Mouse (Mus musculus) kidney, adult 9 months (tissue): Measurements from ENCODE around the gene Ppp4r1.
A peak's percentile ranks its signal among the peaks of the same experiment; 100 is the strongest.

ENCODE experiments used
- DNase-seq: peaks from one replicate; pipeline ENCODE4 v3.0.0; 2022

Gene Ppp4r1

DNA sequence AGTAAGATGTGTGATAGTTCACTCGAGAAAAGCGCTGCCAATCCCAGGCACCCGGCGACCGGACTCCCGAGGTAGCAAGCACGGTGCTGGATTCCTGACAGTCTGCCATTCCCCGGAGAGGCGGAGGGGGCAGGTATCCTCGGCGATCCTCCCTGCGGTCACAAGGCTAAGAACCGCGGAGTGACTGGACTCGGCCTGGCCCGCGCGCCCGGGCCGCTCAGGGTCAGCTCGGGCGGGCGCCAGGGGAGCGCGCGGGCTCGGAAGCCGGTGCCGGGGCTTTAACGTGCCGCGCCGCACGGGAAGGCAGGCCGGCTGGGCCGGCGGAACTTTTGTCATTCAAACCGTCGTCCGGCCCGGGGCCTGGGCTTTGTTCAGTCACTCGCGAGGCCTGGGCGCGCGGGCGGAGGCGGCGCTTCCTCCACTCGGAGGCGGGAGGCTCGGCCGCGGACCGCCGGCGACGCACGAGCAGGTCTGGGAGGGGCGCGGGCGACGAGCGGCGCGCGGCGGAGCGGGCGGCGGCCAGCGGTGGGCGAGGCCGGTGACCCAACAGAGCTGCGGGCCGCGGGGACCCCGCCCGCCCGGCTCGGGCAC, at the start of gene Ppp4r1:
TSS of gene Ppp4r1 (plus strand) at position 23 of the 591 bp plus-strand sequence.
- DNase-seq, result peak; percentile 87

DNA sequence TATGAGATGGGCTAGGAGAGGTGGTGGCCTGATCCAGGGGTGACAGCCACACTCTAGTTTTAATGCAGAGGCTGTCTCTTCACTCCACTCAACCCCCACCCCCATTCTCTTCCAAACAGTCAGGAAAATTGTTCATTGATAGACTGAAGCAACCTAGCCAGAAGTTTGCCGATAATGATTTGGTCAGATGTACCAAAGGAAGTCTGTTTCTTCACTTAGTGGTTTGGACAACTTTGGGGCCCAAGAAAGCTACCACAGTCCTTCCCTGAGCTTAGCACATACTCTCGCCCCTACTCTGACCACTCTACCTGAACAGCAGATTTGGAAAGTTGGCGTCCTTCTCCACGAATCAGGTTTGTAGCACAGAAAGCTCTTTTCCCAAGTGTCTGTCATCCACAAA, 49.7 kb upstream of the Ppp4r1 start:
- DNase-seq, result no peak

DNA sequence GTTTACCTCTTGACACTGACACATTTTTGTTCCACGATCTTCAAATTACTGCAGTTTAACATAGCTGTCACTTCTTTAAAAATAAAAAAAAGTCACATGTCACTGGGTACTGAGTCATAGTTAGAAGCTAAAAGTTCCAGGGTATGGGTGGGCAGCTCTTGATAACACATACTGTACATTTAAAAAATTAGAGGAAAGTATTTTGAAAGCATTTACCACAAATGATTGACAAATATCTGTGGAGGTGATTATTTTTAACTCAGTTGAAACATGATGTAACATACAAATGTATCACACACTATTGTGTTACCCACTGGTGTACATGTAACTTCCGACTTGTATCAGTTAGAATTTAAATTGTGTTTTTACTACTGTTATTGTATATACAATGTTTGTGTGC, 47.3 kb upstream of the Ppp4r1 start:
- DNase-seq, result no peak

DNA sequence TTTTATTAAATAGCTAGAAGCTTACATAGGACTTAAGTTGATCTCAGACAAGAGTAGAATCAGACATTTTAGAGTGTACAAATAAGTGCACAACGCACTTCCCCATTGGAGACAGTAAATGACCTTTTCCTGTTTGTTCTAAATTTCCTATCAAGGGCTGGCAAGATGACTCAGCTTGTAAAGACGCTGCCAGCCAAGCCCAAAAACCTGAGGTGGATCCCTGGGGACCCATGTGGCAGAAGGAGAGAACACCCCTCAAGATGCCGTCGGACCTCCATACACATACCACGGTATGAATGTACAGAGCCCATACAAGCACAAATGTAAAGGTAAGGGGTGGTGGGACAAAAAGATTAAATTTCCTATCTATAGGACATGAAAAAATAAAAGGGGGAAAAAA, 45.2 kb upstream of the Ppp4r1 start:
- DNase-seq, result no peak

DNA sequence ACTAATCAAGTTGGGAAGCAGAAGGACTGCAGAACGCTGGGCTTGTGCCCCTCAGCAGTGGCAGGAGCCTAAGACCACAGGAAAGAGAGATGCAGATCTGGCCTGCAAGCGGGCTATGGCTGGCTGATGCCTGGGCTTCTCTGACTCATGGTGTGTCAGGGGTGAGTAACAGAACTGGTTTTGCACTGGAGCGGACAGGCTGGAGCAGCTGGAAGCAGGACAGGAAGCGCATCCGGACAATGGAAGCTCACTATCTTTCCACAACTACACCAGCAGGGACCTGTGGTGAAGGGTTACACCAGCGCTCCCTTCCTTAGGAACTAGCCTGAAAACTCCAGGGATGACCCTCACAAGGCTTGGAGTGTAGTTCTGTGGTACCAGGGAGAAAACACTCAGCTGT, 44.8 kb upstream of the Ppp4r1 start:
- DNase-seq, result peak; percentile 49

DNA sequence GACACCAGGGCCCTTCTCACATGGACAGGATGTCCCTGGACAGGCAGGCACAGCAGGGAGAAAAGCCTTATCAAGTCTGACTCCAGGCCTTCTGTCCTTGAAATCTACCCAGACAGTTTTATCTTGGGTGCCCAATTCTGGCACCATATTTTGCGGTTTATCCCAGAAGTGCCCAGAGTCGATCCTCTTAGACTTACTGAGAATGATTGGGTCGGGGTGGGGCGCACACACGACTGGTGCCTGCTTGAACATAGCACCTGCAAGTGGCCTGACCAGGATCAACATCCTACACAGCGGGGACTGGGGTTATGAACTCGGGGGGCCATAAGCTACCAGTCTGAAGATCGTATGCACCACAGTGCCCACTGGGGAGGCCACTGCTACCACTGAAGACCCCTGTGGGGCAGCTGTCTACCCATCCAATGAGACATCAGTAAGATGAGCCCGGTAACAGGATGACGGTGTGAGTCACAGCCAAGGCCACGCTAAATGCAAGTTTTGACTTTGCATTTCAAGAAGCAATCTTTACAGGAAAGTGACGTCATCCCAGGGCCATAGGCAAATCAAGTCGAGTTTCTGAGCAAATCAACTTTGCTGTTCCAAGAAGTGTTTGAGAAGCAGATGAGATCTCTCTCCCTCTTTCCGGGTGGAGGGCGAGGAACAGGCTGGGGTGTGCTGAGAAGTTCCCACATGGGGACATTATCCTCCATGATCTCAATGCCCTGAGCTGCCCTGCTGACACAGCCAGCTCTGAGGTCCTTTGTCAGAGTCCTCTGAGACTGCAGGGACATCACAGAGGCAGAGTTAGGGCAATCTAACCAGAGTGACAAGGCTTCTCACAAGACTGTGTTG, 42.3 kb upstream of the Ppp4r1 start:
- no peak for DNase-seq

DNA sequence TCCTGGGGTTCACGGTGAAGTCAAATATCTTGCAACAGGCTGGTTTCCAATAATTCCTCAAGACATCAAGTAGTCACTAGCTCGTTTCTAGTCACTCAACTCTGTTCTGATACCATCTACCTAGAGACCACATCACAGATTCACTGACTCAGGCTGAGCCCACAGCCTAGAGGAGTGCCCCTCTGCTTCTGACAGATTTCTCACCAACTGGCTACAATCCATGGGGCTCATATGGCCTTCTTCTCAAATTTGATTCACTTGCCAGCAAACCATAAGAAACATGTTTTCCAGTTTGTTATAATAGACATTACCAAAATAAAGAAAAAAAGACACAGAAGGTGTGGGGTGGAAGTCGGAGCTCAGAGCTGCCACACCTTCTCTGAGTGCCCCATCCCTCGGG, 40.8 kb upstream of the Ppp4r1 start:
- DNase-seq, result no peak

DNA sequence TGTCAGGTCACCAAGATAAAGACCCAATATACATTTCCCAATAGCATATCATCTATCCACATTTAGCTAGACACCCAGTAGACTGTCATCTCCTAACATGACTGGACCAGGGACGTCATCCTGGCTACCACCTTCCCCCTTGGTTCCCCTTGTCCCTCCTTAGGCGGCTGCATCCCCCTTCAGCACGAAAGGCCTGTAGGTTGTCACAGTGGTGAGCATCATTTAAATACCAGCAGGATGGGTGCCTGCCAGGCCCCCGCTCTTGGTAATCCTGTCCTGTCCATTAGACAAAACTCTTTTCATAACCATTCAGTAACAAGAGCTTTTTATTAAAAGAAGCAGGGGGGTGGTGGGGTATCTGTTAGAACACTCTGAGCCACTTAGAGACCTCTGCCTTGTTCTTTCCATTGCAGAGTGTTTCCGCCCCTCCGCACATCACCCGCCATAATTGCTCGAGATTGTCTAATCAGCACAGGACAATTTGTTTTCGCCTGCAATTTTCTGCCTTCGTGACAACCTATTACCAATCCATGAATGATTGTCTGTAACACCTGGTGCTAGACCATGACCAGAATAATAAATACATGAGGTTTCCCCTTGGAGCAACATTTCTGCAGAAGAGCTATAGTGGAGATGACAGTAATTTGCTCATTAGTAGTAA, 40.0 kb upstream of the Ppp4r1 start:
- no peak for DNase-seq

DNA sequence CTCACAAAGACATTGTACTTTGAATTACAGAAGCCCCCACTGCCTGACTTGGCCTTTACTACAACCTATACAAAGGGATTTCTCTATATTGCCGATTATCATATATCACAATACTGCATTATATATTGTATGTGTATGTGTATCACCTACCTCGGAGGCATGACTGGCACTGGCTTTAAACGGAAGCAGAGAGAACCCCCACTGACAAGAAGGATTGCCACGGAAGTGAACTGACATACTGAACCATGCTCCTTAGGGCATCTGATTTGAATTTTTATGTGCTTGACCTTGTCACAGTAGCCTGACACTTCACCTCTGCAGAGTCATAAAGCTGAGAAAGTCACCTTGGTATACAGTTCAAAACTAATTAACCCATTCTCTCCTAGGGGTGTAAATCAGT, 39.4 kb upstream of the Ppp4r1 start:
- DNase-seq, result peak; percentile 29

DNA sequence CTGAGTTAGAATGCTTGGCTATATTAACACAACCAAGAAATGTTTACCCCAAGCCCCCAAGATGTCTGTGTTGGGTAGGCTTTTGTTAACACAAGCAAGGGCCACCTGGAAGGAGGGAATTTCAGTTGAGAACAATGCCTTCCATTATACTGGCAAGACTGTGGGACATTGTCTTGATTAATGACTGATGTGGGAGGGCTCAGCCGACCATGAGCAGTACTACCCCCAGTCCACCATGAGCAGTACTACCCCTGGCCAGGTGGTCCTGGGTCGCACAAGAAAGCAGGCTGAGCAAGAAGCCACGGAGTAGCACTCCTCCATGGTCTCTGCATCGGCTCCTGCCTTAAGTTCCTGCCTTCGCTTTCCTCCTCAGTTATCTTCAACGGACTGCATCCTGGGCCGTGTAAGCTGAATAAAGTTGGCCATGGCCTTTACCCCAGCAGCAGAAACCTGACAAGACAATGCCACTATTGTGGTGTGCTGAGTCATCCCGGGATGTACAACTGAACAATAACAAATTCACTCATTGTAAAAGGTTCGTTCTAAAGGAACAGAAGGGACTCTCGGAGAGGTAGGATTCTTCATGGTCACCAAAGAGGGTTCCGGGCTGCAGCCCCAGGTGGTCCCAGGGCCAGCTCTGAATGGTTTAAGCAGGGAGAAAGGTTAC, 38.6 kb upstream of the Ppp4r1 start:
- no peak for DNase-seq

DNA sequence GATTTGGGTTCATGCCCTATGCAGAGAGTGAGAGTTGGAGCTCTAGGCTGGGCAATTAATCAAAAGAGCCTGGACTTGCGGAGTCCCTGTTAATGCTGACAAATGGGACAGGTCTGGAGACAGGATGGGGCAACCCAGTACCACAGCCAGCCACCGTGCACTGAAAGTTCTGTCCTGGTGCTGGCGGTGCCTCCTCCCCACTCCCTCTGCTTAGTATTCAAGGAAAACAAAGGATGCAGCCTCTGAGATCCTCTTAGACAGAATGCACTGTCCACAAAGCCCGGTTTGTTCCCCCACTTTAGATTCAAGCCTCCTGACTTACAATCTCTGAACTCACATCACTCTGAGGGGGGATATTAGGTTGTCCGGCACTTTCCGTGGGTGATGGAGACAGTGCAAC, 36.1 kb upstream of the Ppp4r1 start:
- DNase-seq, result no peak

DNA sequence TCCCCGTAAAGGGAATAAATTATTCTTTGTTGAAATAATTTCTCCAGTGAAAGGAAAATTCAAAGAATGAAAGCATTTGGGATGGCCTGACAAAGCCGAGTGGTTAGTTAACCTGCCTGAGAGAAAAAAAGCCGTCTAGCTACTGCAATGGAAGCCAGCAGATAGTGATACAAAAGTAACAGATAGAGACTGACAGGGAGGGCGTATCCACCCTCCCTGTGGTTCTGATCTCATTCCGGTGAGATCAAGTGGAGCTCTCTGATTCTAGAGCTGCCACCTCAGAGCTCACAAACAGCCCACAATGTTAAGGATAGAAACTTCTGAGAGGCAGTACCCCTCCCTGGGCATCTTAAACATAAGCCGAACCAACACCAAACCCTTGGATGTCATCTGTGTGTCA, 33.4 kb upstream of the Ppp4r1 start:
- no peak for DNase-seq

DNA sequence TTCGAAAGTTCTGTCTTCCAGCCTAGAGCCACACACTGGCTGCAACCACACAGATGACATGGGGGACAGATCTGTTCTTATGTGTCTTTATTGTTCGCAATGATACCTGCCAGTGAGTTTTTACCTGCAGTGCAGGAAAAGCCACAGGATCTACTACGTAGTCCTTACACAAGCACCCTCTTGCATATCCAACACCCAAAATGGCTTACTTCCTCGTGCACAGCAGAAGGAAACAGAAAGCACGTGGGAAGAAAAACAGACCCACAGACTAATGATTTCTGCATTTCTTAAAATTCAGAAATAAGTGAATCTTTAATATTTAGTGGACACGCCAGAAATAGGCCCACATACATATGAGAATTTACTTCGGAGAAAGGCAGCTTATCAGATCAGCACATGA, 32.6 kb upstream of the Ppp4r1 start:
- no peak for DNase-seq

DNA sequence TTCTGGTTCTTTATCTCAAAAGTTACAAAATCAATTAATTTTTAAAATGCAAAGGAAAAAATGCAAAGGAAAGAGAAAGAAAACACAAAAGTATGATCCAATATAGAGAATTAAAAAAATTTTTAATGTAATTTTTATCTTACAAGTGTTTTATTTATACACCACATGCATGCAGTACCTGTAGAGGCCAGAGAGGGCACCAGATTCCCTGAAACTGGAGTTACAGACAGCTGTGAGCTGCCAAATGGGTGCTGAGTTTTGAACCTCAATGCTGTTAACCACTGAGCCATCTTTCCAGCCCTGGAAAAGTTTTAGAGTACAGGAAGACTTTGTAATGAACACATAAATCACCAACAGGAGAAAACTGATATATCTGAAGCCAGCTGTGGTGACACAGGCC, 32.1 kb upstream of the Ppp4r1 start:
- no peak for DNase-seq

DNA sequence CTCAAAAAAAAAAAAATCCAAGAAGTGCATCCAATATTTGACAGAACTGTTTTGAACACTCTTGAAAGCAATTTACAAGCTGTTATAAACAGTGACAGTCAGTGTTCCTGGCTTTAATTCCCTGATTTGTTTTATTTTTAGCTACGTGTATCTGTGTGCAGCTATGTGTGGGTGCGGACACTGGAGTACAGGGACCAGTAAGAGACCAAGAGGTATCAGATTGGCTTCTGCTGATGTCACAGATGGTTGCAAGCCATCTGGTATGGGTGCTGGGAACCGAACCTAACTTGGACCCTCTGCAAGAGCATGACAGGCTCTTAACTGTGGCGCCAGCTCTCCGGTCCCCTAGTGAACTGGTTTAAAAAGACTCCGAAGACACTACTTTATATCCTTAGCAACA, 29.2 kb upstream of the Ppp4r1 start:
- DNase-seq, result no peak

DNA sequence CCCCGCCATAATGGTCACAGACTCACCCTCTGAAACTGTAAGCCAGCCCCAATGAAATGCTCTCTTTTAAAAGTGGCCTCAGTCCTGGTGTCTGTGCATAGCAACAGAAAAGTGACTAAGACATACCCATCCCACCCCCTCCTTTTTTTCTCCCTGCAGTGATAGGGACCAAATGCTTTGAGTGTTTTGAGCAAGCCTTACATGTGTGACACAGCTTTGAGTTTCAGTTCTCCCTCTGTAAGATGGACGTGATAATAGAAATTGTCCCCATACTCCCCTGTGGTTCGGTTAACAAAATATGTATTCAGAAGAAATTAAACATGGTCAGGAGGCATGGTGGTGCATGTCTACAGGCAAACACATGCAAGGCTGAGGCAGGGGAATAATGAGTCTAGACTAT, 26.5 kb upstream of the Ppp4r1 start:
- no peak for DNase-seq

DNA sequence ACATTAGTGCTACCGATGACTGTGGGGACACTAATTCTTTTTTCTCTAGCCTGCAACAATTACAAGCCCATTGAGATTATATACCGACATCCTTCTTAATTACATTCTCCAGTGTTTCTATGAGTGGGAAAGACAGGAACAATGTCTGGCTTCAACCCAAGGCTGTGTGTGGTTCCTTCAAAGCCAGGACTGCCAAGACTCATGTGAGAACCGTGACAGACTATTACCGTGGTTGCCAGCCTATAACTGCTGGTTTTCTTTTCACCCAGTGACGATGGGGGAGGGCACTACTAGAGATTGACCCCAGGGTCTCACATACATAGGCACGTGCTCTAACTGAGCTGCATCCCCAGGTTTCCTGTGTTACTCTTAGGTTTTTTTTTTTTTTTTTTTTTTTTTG, 25.2 kb upstream of the Ppp4r1 start:
- no peak for DNase-seq

DNA sequence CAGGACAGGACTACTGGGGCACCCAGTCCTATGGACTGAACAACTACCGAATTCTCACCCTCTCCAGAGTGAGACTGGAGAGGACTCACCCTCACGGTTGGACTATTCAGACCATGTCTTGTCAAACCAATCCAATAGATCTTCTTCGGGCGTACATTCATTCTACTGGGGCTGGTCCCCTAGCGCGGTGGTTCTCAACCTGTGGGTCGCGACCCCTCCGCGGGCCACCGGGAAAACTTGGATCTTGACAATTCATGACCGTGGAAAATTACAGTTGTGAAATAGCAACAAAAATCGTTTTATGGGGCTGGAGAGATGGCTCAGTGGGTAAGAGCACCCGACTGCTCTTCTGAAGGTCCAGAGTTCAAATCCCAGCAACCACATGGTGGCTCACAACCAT, 19.2 kb upstream of the Ppp4r1 start:
- no peak for DNase-seq

DNA sequence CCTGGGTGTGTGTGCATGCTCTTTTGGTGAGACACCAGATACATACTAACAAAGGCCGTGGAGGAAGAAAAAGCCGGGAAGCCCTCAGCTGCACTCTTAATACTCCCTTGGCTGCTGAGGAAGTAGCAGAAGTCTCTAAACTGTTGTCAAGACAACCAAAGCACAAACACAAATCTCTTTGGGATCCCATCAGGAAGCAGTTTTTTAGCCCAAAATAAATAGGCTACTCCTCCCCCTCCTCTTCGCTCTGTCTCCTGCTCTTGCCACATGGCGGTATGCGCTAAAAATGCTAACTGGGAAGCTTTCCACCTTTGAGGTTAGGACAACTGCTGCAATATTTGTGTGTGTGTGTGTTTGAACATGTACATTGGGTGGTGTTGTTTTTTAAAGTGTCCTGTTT, 13.9 kb upstream of the Ppp4r1 start:
- DNase-seq, result peak; percentile 45

DNA sequence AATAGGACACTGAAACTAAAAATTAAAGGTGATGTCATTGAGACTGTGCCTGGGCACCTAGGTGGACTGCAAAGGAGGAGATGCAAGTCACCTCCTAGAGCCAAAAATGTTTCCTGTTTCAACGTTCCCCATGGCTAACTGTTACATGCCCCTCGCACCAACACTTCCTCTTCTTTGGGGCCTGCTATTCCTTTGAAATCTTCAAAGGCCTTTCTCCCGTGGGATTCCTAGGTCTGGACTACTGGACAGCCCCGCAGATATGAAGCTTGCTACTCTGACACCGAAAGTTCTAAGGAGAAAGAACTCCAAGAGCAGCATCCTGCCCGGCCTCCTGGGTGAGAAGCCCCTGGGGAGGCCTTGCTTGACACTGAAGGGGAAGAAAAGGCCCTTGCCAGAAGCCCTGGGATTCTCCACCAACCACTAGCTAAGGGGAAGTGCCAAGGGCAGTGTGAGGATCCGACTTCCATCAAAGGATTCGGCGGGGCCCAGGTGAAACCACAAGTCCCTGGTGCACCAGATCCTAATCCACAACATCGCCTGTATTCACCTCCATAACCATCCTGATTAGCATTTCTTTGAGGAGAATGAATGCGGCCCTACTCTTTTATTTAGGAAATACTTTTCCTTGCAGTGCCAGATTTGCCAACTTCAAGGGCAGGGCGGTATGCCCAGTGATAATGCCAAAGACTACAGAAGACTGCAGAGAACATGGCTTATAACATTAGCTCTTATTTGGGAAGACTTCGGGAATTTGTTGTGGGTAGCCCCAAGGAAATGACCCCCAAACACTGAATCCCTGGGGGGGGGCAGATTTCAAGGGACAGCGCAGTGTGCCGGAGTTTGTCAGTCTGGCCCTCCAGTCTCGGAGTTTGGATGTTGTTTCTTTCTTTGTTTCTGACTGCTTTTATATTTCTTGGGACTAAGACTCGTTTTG, 11.1 kb upstream of the Ppp4r1 start:
- no peak for DNase-seq

DNA sequence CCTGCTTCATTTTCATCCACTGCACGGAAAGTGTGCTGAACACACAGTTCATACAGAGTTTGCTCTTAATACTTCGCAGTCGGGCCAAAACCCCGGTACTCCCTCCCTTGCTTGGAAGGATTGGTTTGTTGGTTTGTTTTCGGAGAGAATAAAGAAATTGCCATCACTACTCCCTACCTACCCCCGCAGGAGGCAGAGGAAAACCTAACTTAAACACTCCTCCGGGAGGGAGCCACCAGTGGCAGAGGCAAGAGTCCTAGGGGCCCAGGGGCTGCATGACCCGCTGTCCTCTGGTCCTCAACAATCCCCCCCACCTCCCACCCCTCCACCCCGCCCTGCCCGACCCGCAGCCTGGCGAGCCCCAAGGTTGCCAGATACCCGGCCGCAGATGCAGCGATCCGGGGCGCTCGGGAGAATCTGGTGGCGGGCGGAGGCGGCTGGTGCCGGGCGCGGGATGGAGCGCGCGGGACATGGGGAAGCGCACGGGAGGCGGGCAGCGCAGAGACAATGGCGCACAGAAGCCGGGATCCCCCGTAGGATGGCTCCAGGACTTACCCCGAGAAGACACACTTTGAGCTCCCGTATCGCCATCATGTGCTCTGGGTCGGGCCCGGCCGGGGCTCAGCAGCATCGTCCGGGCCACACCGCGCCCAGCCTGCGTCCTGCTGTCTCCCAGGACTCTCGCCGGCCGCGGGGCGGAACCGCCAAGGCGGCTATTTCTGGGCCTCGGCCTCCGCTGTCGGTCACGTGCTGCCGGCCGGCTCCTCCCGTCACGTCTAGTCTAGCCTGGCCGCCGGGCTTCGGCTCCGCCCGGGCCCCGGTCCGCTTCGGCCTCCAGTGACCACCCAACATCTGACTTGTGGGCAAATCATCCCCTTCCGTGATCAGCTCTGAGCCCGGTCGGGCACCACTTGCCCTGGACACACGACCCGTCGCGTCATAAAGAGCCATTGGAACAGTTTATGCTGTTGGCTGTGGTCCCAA, 10.1 kb upstream of the Ppp4r1 start, which contains the start of gene Rab31:
TSS of gene Rab31 (minus strand) at position 802 of the 984 bp plus-strand sequence.
- DNase-seq, result peak; percentile 82
